Mouse (Mus musculus) cerebellum, adult 18-20 months (tissue): ENCODE data around the gene Gcm2.

Source experiments
- DNase-seq, 2 experiments: peaks; one replicate each; pipeline ENCODE4 v3.0.0; 2021

The Gcm2 gene

GRCm38 (mm10) chr13:41110935-41111334 lies at the start of gene Gcm2:
Gene Gcm2, minus strand, starts transcription at chr13:41111035.
- DNase-seq, result no peak

DNA sequence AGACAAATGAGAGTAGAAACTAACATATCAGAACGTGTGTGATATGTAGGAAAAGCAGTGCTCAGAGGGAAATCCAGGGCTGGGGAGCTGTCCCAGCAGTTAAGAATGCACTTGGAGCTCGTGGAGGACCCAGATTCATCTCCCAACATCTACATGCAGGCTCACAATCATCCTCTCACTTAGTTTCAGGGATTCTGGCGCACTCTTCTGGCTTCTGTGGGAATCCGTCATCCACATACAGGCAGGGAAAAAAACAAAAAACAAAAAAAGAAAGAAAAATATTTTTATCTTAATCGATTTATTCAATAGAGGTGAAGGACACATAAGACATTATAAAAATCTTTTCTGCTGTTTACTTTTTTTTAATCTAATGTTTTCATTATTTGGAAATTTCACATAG lies 47.6 kb upstream of the Gcm2 start:
- no peak for DNase-seq

DNA sequence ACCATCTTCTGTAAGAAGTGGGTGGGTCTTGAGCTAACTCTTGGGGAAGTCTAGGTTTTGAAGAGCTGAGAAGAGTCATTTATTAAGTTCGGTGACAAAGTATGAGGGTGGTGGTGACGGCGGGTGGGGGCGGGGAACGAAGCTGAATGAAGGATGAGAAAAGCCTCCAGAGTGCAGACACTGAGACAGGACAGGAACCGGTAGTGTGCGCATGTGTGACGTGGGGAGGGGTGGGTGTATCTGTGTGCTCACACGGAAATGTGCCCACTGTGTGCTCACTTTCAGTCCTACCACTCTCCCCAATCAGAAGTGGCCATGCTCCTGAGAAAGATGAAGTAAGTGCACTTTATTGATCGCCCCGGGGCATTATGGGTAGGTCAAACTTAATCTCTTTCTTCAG lies 42.3 kb upstream of the Gcm2 start:
- no peak for DNase-seq

GRCm38 (mm10) chr13:41146271-41146670 lies 35.4 kb upstream of the Gcm2 start:
- DNase-seq, result peak; percentile 54 to 67

GRCm38 (mm10) chr13:41145433-41145970 lies 34.7 kb upstream of the Gcm2 start:
- no peak for DNase-seq

DNA sequence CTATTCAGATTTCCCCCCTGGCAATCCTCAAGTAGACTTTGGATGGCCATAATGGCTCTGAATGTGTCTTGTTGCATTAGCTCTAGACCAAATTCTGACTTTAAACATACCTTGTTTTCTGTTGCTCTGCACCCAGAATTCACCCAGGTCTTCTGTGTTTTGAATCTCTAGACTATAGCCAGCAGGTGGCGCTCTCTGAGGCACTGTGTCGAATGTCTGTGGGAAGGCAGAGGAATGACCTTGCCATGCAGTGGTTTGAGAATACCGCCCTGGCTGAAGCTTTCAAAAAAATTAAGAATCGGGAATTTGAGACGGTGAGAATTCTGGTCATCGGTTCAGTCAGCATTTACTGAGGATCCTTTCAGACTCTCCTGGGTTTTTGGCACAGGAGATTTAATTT lies 24.1 kb upstream of the Gcm2 start:
- peak; percentile 43 to 62 for DNase-seq

DNA sequence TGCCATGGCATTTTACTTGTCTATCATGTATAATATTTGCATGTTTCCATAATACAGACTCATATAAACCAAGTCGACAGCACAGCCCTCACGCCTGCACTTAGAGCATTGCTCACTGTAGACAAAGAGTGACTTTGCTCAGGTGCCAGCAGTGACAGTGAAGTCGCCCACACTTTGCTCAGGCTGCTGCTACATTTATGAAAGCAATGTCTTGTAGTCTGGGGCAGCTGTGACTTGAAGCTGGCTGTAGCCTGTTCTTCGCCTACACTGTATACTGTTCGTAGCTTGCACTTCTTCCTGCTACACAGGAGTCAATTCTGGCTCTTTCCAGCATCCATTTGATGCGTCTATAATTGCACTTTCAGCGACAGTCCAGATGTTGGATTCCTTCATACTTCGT lies 18.2 kb upstream of the Gcm2 start:
- no peak for DNase-seq

DNA sequence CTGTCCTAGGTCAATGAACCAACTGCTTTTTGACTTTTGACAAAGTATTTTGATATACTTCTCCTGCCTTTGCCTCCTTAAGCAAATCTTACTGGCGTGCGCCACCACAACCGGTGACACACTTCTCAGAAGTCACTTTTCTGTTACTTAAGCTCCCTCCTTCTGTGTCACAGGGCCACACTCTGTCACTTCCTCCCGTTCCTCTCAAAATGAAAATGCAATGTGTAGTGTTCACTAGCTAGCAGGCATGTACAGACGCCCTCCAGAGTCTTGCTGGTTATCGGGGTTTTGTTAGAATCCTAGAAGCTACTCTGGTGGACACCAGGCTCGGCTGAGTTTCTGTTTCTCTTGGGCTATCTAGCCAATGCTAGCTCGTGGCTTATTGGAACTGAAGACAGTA lies 17.5 kb upstream of the Gcm2 start:
- no peak for DNase-seq

DNA sequence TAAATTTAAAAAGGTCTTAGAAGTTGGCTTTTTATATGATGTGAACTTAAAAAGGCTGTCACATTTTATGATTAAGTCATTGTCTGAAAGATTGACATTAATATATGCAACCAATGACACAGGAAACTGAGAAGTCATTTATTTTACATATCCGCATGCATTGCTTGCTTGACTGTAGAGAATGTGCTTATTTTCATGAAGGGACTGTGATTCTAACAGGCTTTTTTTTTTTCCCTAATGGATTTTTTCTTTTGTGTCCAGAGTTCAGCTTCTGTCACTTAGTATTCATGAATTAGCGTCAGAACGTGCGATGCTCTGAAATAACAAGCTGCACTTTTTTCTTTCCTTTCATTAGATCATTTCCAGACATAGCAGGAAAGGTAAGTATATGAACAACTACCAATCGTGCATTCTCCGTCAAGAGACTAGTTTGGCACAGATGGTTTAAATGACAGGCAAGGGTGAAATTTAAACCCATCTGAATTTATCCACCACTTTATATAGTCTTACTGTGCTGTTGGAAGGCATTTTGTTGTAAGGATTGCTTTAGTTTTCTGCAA lies 12.9 kb upstream of the Gcm2 start:
- DNase-seq, result no peak

- DNase-seq, result no peak
Observed at GRCm38 (mm10) chr13:41119152-41119945, 8.5 kb upstream of the Gcm2 start.

DNA sequence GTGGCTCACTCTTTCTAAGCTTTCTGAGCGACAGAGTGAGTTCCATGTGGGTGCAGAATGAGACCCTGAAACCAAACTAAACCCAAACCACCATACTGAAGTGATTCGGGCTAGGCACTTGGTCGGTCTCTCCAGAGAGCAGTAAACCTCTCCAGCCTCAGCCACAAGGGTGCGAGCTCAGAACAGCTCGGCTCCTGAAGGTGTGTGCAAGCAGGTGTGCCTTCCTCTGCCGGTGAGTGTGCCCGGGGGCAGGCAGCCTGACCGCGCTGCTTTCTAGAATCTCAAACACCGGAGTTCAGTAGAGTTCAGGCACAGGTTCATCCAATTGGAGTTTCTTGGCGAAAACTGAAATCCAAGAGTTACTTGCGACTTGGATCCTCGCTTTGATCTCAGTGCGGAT lies 3.1 kb upstream of the Gcm2 start, which contains the start of gene Sycp2l:
Gene Sycp2l (plus strand): TSS at position 368 of the 400 bp plus-strand sequence.
- DNase-seq, result no peak

- no peak for DNase-seq
Observed at GRCm38 (mm10) chr13:41105541-41105940, 5.3 kb downstream of the Gcm2 start.

DNA sequence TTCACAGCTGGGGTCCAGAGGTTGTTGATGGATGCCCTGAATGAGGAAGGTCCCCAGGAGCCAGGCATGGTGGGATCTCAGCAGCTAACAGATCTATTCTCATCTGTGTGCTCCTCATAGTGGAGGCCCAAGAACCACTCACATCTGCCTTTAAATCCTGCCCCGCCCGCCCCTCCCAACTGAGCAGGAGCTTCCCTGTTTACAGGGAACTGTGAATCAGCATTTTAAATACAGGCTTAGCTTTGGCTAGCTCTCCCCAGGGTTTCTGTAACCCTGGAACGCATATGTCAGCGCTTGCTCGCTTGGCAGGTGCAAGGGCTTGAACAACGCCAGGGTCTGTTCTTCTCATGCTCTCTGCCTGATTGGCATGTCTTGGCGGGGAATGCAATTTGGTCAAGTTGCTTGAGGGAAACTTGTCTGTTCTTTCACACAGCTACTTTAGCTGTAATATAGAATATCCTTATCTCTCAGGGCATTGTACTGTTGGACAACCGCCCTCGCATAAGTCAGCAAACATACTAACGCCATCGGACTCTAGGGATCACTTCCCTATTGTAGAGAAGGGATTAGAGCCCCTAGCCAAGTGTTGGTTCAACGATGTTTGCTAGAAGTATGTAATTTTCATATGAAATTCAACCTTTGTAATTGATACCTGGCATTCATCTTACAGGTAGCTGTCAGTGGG lies 6.9 kb downstream of the Gcm2 start:
- no peak for DNase-seq

GRCm38 (mm10) chr13:41100031-41100430 lies 10.8 kb downstream of the Gcm2 start:
- no peak for DNase-seq

DNA sequence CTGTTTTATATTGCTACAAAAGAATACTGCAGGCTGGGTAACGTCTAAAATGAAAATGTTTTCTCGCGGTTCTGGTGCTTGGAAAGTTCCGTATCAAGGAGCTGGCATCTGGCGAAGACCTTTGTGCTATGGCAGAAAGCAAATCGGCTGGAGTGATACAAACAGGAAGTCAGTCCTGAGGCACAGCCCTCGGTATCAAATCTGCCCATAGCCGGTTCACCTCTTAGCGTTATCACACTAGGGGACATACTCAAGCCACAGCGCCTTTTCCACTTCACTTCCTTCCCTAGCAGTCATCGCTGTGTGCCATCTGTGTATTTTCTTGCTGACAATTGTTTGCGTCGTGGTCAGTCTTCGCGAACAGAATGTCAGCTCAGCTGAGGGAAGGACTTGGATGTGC lies 12.5 kb downstream of the Gcm2 start:
- no peak for DNase-seq

GRCm38 (mm10) chr13:41097324-41098058 lies 13.3 kb downstream of the Gcm2 start:
- no peak for DNase-seq

- no peak for DNase-seq
Observed at GRCm38 (mm10) chr13:41094160-41094559, 16.7 kb downstream of the Gcm2 start.

DNA sequence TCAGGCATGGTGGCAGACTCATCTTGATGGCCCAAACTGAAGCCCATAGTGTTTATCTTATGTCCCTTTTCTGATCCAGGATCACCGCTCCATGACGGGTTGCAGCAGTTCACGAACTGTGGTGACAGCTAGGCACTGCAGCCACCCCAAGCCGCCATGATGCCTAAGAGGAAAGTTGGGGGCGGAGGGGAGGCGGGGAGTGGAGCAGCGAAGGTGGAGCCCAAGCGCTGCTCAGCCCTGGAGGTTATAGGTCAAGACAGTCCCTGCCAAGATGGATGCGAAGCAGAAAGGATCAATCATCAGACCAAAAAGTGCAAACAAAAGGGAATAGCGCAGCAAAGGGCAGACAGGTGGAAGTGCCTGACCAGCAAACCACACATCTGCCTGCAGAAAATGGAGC lies 19.6 kb downstream of the Gcm2 start:
- no peak for DNase-seq

- no peak for DNase-seq
Observed at GRCm38 (mm10) chr13:41088746-41089145, 22.1 kb downstream of the Gcm2 start.

- DNase-seq, result no peak
Observed at GRCm38 (mm10) chr13:41085140-41085539, 25.7 kb downstream of the Gcm2 start.

DNA sequence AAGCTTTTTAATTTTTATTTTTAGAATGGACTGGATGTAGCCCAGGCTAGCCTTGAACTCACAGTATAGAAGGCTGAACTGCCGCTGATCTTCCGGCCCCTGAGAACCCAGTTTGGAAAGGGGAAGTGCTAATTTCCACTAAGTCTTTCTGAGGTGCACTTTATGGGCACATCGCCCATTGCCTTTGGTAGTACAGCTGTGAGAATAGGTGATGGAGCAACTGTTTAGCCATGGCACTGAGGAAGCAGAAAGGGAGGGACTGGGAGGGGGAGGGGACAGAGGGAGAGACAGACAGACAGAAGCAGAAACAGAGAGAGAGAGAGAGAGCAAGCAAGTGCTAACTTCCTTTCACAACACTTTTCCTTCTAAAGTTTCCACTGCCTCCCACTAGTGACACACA lies 26.3 kb downstream of the Gcm2 start:
- no peak for DNase-seq

DNA sequence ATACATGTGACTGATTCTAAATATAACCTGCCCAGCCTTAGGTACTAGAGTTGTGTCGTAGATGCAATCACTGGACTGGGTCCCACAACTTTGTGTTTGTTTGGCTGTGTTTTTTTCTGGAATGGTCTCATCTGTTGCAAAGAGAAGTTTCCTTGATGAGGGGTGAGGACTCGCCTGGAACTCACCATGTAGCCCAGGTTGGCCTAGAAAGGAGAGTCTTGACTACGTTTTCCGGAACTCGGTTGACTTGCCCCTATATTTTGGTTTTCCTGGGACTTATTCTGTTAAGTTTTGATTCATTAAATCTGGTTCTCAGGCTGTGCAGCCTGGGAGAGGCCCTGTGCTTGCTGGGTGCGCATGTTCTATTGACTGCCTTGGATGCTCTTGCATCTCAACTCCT lies 30.1 kb downstream of the Gcm2 start:
- no peak for DNase-seq

DNA sequence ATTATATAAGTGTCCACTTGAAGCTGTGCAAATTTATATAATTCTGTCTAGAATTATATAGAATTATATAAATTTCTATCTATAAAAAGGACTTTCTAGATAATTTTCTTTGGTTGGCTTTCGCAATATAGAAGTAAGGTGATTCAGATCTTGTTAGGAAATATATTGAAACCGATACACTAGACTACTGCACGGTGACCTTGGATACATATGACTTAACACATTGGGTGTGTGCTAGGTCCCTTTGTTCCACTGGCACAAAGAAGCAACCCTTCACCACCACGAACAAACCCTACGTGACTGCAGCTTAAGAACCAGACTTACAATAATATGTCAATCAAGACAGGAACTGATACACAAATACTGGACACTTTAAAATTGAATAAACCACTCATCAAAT lies 31.0 kb downstream of the Gcm2 start:
- no peak for DNase-seq
